Mouse (Mus musculus) liver, embryonic 16.5 days (tissue): ENCODE data around the gene Ube2o. TPM values are rescaled to one million over a fixed set of nuclear protein-coding genes. Genes with fewer than 3 reads are reported as not detected.
"Not testable (repeated sequence)": the region's sequence is repeated elsewhere in the genome, so short reads cannot be mapped to it uniquely, and the experiment has no call there.

ENCODE experiments used
- ATAC-seq: fragments of 200-750 bp; cut with Nextera tagmentation; 2 replicates; pipeline ENCODE4 v1.8.0; 2017; ENCODE audit warnings: low read depth, mild to moderate bottlenecking, moderate number of reproducible peaks, moderate library complexity
- H3K27ac ChIP-seq: fragments of 300-500 bp; sonication (generic); 2 replicates; pipeline ENCODE4 v1.5.1; 2014; ENCODE audit warnings: mild to moderate bottlenecking, low read length
- H3K27me3 ChIP-seq: fragments of 300-500 bp; sonication (generic); 2 replicates; pipeline ENCODE4 v1.6.1; 2014; ENCODE audit warnings: low read depth, low read length, mixed read lengths; ENCODE audit not compliant: control insufficient read depth, insufficient read depth
- H3K36me3 ChIP-seq: fragments of 300-500 bp; sonication (generic); 2 replicates; pipeline ENCODE4 v1.6.1; 2014; ENCODE audit warnings: mild to moderate bottlenecking; ENCODE audit not compliant: control insufficient read depth, insufficient read depth
- H3K4me1 ChIP-seq: fragments of 300-500 bp; sonication (generic); 2 replicates; pipeline ENCODE4 v1.6.1; 2014; ENCODE audit warnings: low read depth, low read length, mixed read lengths; ENCODE audit not compliant: control insufficient read depth
- H3K4me2 ChIP-seq: fragments of 300-500 bp; sonication (generic); 2 replicates; pipeline ENCODE4 v1.6.1; 2014; ENCODE audit warnings: low read depth, low read length, mixed read lengths
- H3K4me3 ChIP-seq: fragments of 300-500 bp; sonication (generic); 2 replicates; pipeline ENCODE4 v1.5.1; 2014; ENCODE audit warnings: low read depth, mild to moderate bottlenecking, low read length
- H3K9ac ChIP-seq: fragments of 300-500 bp; sonication (generic); 2 replicates; pipeline ENCODE4 v1.6.1; 2014; ENCODE audit warnings: low read depth, low read length
- H3K9me3 ChIP-seq: fragments of 300-500 bp; sonication (generic); replicated peaks from 2 replicates; pipeline ENCODE4 v1.6.1; 2016; ENCODE audit warnings: low read length; ENCODE audit not compliant: control insufficient read depth
- WGBS: fragments of 180-500 bp; shearing (Covaris S2); extraction: QIAGEN DNeasy Blood & Tissue Kit; methylation state at CpG from one replicate; pipeline ENCODE4 v1.1.7; 2014; ENCODE audit not compliant: insufficient replicate concordance; 5-methylcytosine and 5-hydroxymethylcytosine counted together
- polyA plus RNA-seq: library from polyadenylated mRNA; unstranded; fragments of >200 nt; fragmentation: Nextera tagmentation; extraction: Ambion mirVana; gene quantifications from 2 replicates; pipeline ENCODE4 v1.2.1, GENCODE M21; 2015

The Ube2o gene
- polyA plus RNA-seq, 1 experiment from 2014 or later, result 18.1 TPM

GRCm38 (mm10) chr11:116617641-116618040 is 36.4 kb upstream of the Ube2o start:
- H3K36me3 ChIP-seq, result no peaks in the 10 kb centered on the region
- no peak overlapping the region for H3K4me2 ChIP-seq
- no peak overlapping the region for H3K4me3 ChIP-seq
- H3K4me1 ChIP-seq, result peaks cover 99% of the 10 kb centered on the region
- H3K27ac ChIP-seq, result peak overlapping the region; percentile 5; the same call in 1 of the 2 replicates
- no peak for ATAC-seq
- 67% methylated on average over 7 of the region's 7 CpGs for WGBS
- H3K9ac ChIP-seq, result 0 out of 2 replicates have a peak overlapping the region, but pooled peaks have one; percentile 35
- H3K27me3 ChIP-seq, result no peaks in the 10 kb centered on the region
- H3K9me3 ChIP-seq, result no peaks in the 10 kb centered on the region

- H3K27ac ChIP-seq, result peak overlapping the region; percentile 96
- no peaks in the 10 kb centered on the region for H3K9me3 ChIP-seq
- peak overlapping the region; percentile 57 for H3K4me3 ChIP-seq
- 34% methylated on average over 10 of the region's 10 CpGs for WGBS
- peak overlapping the region; percentile 62 for H3K9ac ChIP-seq
- peaks cover 97% of the 10 kb centered on the region for H3K4me1 ChIP-seq
- no peaks in the 10 kb centered on the region for H3K36me3 ChIP-seq
- ATAC-seq, result no peak
- peak overlapping the region; percentile 80 for H3K4me2 ChIP-seq
- H3K27me3 ChIP-seq, result no peaks in the 10 kb centered on the region
Measured at GRCm38 (mm10) chr11:116616438-116617118, 35.3 kb upstream of the Ube2o start.

- H3K9me3 ChIP-seq, result no peaks in the 10 kb centered on the region
- ATAC-seq, result peak; percentile 74
- H3K27ac ChIP-seq, result peak overlapping the region; percentile 96
- no peaks in the 10 kb centered on the region for H3K36me3 ChIP-seq
- peak overlapping the region; percentile 62 for H3K9ac ChIP-seq
- H3K4me1 ChIP-seq, result peaks cover 90% of the 10 kb centered on the region
- 4% methylated on average over 15 of the region's 15 CpGs for WGBS
- no peaks in the 10 kb centered on the region for H3K27me3 ChIP-seq
- peak overlapping the region; percentile 80 for H3K4me2 ChIP-seq
- peak overlapping the region; percentile 57 for H3K4me3 ChIP-seq
Measured at GRCm38 (mm10) chr11:116615735-116616437, 34.6 kb upstream of the Ube2o start.

- 88% methylated on average over 6 of the region's 6 CpGs for WGBS
- H3K27ac ChIP-seq, result 0 out of 2 replicates have a peak overlapping the region, but pooled peaks have one; percentile 48
- H3K27me3 ChIP-seq, result no peaks in the 10 kb centered on the region
- H3K4me2 ChIP-seq, result no peak overlapping the region
- no peak overlapping the region for H3K4me3 ChIP-seq
- H3K36me3 ChIP-seq, result no peaks in the 10 kb centered on the region; the same call in 1 of the 2 replicates
- no peaks in the 10 kb centered on the region for H3K9me3 ChIP-seq
- ATAC-seq, result no peak
- peaks cover 63% of the 10 kb centered on the region for H3K4me1 ChIP-seq
- no peak overlapping the region; the same call in 1 of the 2 replicates for H3K9ac ChIP-seq
Measured at GRCm38 (mm10) chr11:116613234-116613633, 32.0 kb upstream of the Ube2o start.

GRCm38 (mm10) chr11:116612554-116612953 is 31.3 kb upstream of the Ube2o start:
- no peaks in the 10 kb centered on the region for H3K27me3 ChIP-seq
- peak; percentile 19 for ATAC-seq
- H3K27ac ChIP-seq, result peak overlapping the region; percentile 48; the same call in 1 of the 2 replicates
- WGBS, result 63% methylated on average over 1 of the region's 1 CpGs
- peaks cover 6% of the 10 kb centered on the region; the same call in 1 of the 2 replicates for H3K36me3 ChIP-seq
- no peaks in the 10 kb centered on the region for H3K9me3 ChIP-seq
- no peak overlapping the region for H3K4me3 ChIP-seq
- no peak overlapping the region for H3K4me2 ChIP-seq
- H3K4me1 ChIP-seq, result peaks cover 57% of the 10 kb centered on the region
- H3K9ac ChIP-seq, result peak overlapping the region; percentile 10; the same call in 1 of the 2 replicates

GRCm38 (mm10) chr11:116611883-116612282 is 30.6 kb upstream of the Ube2o start:
- H3K27ac ChIP-seq, result no peak overlapping the region; the same call in 1 of the 2 replicates
- no peaks in the 10 kb centered on the region for H3K9me3 ChIP-seq
- H3K36me3 ChIP-seq, result peaks cover 6% of the 10 kb centered on the region
- H3K4me2 ChIP-seq, result no peak overlapping the region
- no peak overlapping the region for H3K9ac ChIP-seq
- no peaks in the 10 kb centered on the region for H3K27me3 ChIP-seq
- peaks cover 50% of the 10 kb centered on the region for H3K4me1 ChIP-seq
- ATAC-seq, result no peak
- no peak overlapping the region for H3K4me3 ChIP-seq
- whole genome bisulfite sequencing, result 66% methylated on average over 9 of the region's 9 CpGs

GRCm38 (mm10) chr11:116611168-116611567 is 29.9 kb upstream of the Ube2o start:
- 0 out of 2 replicates have a peak overlapping the region, but pooled peaks have one; percentile 22 for H3K27ac ChIP-seq

GRCm38 (mm10) chr11:116609965-116610630 is 28.9 kb upstream of the Ube2o start:
- H3K27me3 ChIP-seq, result no peaks in the 10 kb centered on the region
- H3K9me3 ChIP-seq, result no peaks in the 10 kb centered on the region
- 81% methylated on average over 15 of the region's 15 CpGs for WGBS
- no peak overlapping the region for H3K27ac ChIP-seq
- ATAC-seq, result no peak
- peaks cover 16% of the 10 kb centered on the region for H3K36me3 ChIP-seq
- no peak overlapping the region for H3K4me3 ChIP-seq
- H3K4me1 ChIP-seq, result peaks cover 32% of the 10 kb centered on the region
- H3K4me2 ChIP-seq, result no peak overlapping the region
- no peak overlapping the region for H3K9ac ChIP-seq

More at GRCm38 (mm10) chr11:116611168-116611567, 29.9 kb upstream of the Ube2o start:
- whole genome bisulfite sequencing, result 66% methylated on average over 8 of the region's 9 CpGs
- not testable (repeated sequence) for H3K36me3 ChIP-seq, H3K4me3 ChIP-seq, H3K9ac ChIP-seq, H3K9me3 ChIP-seq, ATAC-seq, H3K27me3 ChIP-seq, H3K4me2 ChIP-seq
- peaks cover 43% of the 10 kb centered on the region for H3K4me1 ChIP-seq
